Mouse (Mus musculus) embryonic facial prominence, embryonic 10.5 days (tissue): ENCODE results near the gene Bak1. TPM values are rescaled to one million over a fixed set of nuclear protein-coding genes. Genes with fewer than 3 reads are reported as not detected.

Experiments used
- DNase-seq: peaks from one replicate; pipeline ENCODE4 v3.0.0-alpha.2; 2017; ENCODE audit warnings: low spot score
- H3K27ac ChIP-seq: fragments of 300-500 bp; sonication (generic); replicated peaks from 2 replicates; pipeline ENCODE4 v1.5.1; 2016; ENCODE audit warnings: mild to moderate bottlenecking
- H3K27me3 ChIP-seq: fragments of 300-500 bp; sonication (generic); replicated peaks from 2 replicates; pipeline ENCODE4 v1.6.1; 2016; ENCODE audit warnings: low read depth, mild to moderate bottlenecking; ENCODE audit not compliant: poor library complexity, severe bottlenecking
- H3K36me3 ChIP-seq: fragments of 300-500 bp; sonication (generic); replicated peaks from 2 replicates; pipeline ENCODE4 v1.6.1; 2016; ENCODE audit warnings: mild to moderate bottlenecking, moderate library complexity
- H3K4me1 ChIP-seq: fragments of 300-500 bp; sonication (generic); 2 replicates; pipeline ENCODE4 v1.6.1; 2016
- H3K4me3 ChIP-seq: fragments of 300-500 bp; sonication (generic); 2 replicates; pipeline ENCODE4 v1.5.1; 2016; ENCODE audit warnings: mild to moderate bottlenecking, moderate library complexity
- H3K9me3 ChIP-seq: fragments of 300-500 bp; sonication (generic); 2 replicates; pipeline ENCODE4 v1.6.1; 2016; ENCODE audit warnings: mild to moderate bottlenecking
- WGBS: fragments of 180-500 bp; shearing (Covaris S2); methylation state at CpG from one replicate; pipeline ENCODE4 v1.1.7; 2016; 5-methylcytosine and 5-hydroxymethylcytosine counted together
- polyA plus RNA-seq: library from polyadenylated mRNA; unstranded; fragments of >200 nt; fragmentation: Nextera tagmentation; extraction: Ambion mirVana; gene quantifications from 2 replicates; pipeline ENCODE4 v1.2.1, GENCODE M21; 2016

Gene Bak1
- polyA plus RNA-seq, 1 experiment from 2014 or later = 2.8 TPM

DNA sequence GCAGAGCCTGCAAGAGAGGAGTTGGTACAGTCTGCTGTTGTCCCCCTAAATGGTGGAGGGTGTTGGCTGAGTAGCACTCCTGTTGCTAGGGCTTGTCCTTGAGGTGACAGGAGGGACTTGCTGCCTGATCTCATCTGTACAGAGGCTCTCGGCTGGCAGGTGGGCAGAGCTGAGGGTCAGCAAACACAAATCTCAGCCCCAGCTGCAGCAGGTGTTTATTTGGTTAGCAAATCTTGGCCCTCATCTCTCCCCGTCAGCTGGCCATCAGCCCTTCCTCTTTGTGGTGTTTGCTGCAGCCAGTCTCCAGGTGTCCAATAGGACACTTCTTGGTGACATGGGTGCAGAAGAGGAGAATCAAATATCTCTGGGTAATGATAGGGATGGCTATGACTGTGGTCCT is 35.4 kb upstream of the Bak1 start:
- H3K27ac ChIP-seq = peak overlapping the region; percentile 65
- no peak for DNase-seq
- WGBS = 66% methylated on average over 2 of the region's 2 CpGs
- H3K36me3 ChIP-seq = no peaks in the 10 kb centered on the region
- peaks cover 17% of the 10 kb centered on the region for H3K27me3 ChIP-seq
- H3K9me3 ChIP-seq = no peaks in the 10 kb centered on the region
- no peak overlapping the region for H3K4me3 ChIP-seq
- peaks cover 35% of the 10 kb centered on the region for H3K4me1 ChIP-seq

DNA sequence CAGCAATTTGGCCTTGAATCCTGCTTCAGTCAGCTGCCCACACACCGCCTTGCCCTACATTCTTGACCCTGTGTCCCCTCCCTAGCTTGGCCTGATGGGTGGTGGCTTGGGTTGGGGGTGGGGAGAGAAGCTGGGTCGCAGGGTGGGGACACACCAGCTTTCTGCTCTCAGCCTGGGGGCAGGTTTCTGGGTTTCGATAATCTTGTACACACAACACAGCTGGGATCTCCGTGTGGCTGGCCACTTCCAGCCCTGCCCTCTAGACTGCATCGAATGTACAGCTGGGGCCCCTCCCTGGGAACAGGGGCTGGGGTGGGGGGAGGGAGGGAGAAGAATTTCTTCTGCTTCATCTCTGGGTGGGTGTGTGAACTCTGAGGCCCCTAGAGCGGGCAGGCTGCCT is 34.9 kb upstream of the Bak1 start:
- WGBS = 42% methylated on average over 6 of the region's 6 CpGs
- no peaks in the 10 kb centered on the region for H3K36me3 ChIP-seq
- no peaks in the 10 kb centered on the region for H3K9me3 ChIP-seq
- H3K27ac ChIP-seq = peak overlapping the region; percentile 65
- H3K4me3 ChIP-seq = peak overlapping the region; percentile 18; the same call in 1 of the 2 replicates
- H3K27me3 ChIP-seq = peaks cover 22% of the 10 kb centered on the region
- peaks cover 38% of the 10 kb centered on the region for H3K4me1 ChIP-seq
- DNase-seq = no peak

DNA sequence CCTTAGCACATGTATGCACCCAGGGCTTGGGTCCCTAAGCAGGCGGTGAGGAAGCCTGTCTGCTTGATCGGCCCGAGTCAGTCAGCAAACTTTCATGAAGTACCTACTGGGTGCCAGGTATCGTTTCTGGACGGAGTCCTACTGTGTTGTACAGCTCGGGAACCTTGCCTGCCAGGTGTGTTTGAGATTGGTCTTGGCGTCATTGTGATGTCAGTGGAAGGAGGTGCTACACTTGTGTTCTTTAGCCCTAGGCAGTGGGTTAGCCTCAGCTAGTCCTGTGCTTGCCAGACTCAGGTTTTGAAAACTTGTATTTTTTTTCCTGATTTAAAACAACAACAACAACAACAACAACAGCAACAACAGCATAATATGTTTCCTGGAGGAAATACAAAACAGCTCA is 33.9 kb upstream of the Bak1 start:
- Histone ChIP-seq H3K4me3 (no peak overlapping the region), H3K27me3 (peaks cover 32% of the 10 kb centered on the region), H3K27ac (no peak overlapping the region), H3K9me3 (no peaks in the 10 kb centered on the region), H3K4me1 (peaks cover 48% of the 10 kb centered on the region), H3K36me3 (no peaks in the 10 kb centered on the region)
- DNase-seq = no peak
- WGBS = 93% methylated on average over 7 of the region's 7 CpGs

DNA sequence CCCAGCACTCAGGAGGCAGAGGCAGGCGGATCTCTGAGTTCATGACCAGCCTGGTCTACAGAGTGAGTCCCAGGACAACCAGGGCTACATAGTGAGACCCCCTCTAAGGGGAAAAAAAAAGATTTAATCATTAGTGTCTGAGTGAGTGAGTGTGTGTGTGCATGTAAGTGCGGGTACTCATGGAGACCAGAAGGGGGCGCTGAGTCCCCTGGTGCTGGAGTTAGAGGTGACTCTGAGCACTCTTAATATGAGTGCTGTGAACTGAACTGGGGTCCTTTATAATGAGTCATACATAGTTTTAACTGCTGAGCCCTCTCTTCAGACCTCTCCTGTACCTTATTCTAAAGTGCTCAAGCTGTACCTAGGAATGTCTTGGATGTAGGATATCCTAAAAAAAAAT is 32.9 kb upstream of the Bak1 start:
- H3K27me3 ChIP-seq = peaks cover 41% of the 10 kb centered on the region
- 94% methylated on average over 3 of the region's 3 CpGs for WGBS
- H3K27ac ChIP-seq = no peak overlapping the region
- peaks cover 58% of the 10 kb centered on the region for H3K4me1 ChIP-seq
- H3K9me3 ChIP-seq = no peaks in the 10 kb centered on the region
- no peaks in the 10 kb centered on the region for H3K36me3 ChIP-seq
- H3K4me3 ChIP-seq = no peak overlapping the region
- DNase-seq = no peak

DNA sequence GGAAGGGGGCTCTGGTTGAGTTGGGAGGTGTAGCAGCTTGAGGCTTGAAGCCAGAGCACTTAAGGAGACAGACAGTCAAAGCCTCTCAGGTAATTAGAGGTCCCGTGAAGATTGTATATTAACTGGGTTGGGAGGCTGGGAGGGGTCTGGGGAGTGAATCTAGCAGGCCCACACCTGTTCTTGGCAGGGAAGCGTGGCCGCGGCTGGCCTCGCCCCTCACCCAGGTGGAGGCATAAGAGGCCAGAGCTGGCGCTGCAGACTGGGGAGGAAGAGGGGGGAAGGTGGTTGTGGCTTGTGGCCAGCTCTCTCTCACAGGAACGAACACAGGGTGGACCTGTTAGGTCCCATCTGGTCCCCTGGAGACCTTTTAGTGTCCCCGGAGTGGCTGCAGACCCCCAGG is 31.9 kb upstream of the Bak1 start:
- Histone ChIP-seq H3K36me3 (no peaks in the 10 kb centered on the region), H3K27ac (no peak overlapping the region), H3K9me3 (no peaks in the 10 kb centered on the region), H3K4me1 (peaks cover 61% of the 10 kb centered on the region), H3K27me3 (peaks cover 51% of the 10 kb centered on the region), H3K4me3 (no peak overlapping the region)
- WGBS = 84% methylated on average over 8 of the region's 8 CpGs
- DNase-seq = no peak

DNA sequence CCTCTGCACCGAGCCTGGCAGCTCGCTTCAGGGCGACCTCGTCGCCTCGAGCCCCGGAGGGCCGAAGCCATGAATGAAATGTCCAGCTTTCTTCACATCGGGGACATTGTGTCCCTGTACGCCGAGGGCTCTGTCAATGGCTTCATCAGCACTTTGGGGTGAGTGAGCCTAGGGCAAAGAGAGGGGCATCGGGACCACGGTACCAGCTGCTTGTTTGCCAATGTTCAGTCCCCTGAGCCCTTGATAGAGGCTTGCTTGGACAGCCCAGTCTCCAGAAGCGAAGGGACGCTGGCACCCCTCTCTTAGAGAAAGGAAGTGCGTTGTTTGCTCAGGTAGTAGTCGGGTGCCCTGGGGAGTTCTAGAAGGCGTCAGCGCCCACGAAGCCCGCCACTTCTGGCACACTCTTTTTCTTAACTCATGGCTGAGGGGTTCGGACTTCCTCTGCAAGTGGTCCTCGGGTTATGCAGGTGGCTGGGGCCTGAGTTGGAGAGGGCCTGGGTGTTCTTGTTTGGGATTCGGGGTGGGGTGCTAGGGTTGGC is 28.8 kb upstream of the Bak1 start:
- peaks cover 45% of the 10 kb centered on the region for H3K4me1 ChIP-seq
- WGBS = 1% methylated on average over 24 of the region's 24 CpGs
- H3K9me3 ChIP-seq = no peaks in the 10 kb centered on the region
- H3K27me3 ChIP-seq = peaks cover 51% of the 10 kb centered on the region
- H3K4me3 ChIP-seq = peak overlapping the region; percentile 68
- DNase-seq = no peak
- peak overlapping the region; percentile 85 for H3K27ac ChIP-seq
- no peaks in the 10 kb centered on the region for H3K36me3 ChIP-seq

DNA sequence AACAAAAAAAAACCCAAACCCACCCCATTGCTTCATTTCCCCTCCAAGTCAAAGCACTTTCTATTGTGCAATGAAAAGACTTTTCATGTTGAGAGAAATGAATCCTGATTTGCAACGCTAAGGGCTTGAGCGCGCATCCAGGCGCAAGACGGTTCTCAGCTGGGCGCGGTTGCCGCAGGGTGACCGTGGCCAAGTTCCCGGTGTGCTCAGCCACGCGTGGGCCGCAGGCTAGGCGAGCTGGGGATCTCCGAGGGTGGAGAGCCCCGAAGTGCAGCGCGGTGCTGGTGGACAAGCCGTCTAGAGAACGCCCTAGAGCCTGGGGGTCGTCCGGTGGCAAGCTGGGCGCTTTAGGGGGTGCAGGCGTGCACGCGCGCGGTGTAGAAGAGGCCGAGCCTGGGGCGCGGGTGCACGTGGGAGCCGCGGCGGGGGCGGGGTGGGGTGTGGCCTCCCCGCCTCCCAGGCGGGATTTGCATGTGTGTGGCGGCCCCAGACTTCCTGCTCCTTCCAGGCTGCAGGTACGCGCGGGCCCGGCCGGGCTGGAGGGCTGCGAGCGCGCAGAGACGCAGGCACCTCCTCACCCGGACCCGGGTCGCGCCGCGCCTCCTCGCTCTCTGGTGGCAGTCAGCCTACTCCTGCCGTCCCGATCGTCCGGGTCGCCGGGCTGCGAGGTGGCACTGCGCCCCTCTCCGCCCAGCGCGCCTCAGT is 28.2 kb upstream of the Bak1 start, which contains the start of gene Itpr3:
TSS of gene Itpr3 (plus strand) at position 493 of the 705 bp plus-strand sequence.
- peak; percentile 81 for DNase-seq
- Histone ChIP-seq H3K4me1 (peaks cover 47% of the 10 kb centered on the region), H3K9me3 (no peaks in the 10 kb centered on the region), H3K36me3 (no peaks in the 10 kb centered on the region), H3K4me3 (peak within 1 kb of the TSS; percentile 68), H3K27me3 (peaks cover 51% of the 10 kb centered on the region), H3K27ac (peak within 1 kb of the TSS; percentile 85)
- WGBS = under 1% methylated on average over 66 of the region's 66 CpGs

DNA sequence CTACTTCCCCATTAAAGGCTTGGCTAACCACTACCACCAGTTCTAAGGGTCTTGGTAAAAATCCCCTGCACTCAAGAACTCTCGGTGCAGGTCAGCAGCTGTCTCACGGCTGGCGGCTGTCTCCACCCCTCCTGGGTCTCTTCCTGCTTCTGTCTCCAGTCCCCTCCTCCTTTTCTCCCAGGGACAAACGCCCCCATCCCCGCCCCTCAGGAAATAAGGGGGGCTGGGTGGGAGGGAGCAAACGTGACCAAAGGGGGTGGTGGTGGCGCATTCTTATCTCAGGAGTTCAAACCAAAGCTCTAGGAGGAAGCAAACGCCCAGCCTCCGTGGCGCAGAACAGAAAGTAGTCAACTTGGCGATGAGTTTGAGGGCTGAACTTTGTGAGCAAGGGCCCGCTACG is 27.4 kb upstream of the Bak1 start:
- Histone ChIP-seq H3K9me3 (no peaks in the 10 kb centered on the region), H3K36me3 (no peaks in the 10 kb centered on the region), H3K27ac (peak overlapping the region; percentile 85), H3K4me1 (peaks cover 55% of the 10 kb centered on the region), H3K27me3 (peaks cover 51% of the 10 kb centered on the region), H3K4me3 (peak overlapping the region; percentile 68)
- DNase-seq = peak; percentile 87
- under 1% methylated on average over 13 of the region's 13 CpGs for WGBS

DNA sequence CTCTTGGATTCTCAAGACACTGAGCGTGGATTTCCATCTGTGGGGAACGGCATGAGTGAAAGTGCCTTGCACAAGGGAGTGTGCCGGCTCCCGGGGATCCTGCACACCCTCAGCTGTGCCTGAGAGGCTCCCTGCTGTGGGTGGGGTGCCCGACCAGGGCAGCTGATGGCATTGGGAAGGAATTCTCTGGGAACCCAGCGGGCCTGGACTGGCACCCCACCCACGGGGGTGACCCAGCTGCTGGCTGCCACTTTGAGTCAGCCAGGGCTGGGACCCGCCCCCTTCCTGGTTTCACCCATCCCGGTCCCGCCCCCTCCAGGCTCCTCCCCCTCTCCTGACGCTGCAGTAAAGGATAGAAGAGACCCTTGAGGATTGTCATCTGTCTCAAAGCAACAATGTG is 22.7 kb upstream of the Bak1 start:
- peak overlapping the region; percentile 76 for H3K27ac ChIP-seq
- H3K9me3 ChIP-seq = no peaks in the 10 kb centered on the region
- WGBS = 34% methylated on average over 11 of the region's 11 CpGs
- peaks cover 37% of the 10 kb centered on the region for H3K4me1 ChIP-seq
- H3K36me3 ChIP-seq = no peaks in the 10 kb centered on the region
- peaks cover 8% of the 10 kb centered on the region for H3K27me3 ChIP-seq
- H3K4me3 ChIP-seq = 0 out of 2 replicates have a peak overlapping the region, but pooled peaks have one; percentile 24
- DNase-seq = peak; percentile 53

DNA sequence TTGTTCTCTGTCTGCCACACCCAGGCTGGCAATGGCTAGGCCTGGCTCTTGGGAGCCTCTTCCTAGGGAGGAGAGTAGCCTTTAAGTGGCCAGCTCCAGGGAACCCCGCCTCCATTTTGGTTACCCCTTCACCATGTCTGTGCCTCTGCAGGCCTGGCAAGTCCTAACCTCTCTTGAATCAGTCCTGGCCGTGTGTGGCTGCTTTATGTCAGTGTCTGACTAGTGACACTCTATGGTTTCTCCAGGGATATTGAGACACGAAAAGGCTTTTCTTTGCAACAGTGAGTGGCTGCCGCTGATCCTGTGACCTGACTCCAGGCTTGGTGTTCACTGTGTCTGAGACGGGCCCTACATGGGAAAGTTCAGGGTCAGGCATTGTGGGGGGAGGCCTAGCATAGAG is 22.0 kb upstream of the Bak1 start:
- H3K27me3 ChIP-seq = peaks cover 1% of the 10 kb centered on the region
- no peaks in the 10 kb centered on the region for H3K36me3 ChIP-seq
- no peak for DNase-seq
- no peak overlapping the region for H3K4me3 ChIP-seq
- peak overlapping the region; percentile 76 for H3K27ac ChIP-seq
- H3K9me3 ChIP-seq = no peaks in the 10 kb centered on the region
- H3K4me1 ChIP-seq = peaks cover 31% of the 10 kb centered on the region
- WGBS = 65% methylated on average over 5 of the region's 5 CpGs

DNA sequence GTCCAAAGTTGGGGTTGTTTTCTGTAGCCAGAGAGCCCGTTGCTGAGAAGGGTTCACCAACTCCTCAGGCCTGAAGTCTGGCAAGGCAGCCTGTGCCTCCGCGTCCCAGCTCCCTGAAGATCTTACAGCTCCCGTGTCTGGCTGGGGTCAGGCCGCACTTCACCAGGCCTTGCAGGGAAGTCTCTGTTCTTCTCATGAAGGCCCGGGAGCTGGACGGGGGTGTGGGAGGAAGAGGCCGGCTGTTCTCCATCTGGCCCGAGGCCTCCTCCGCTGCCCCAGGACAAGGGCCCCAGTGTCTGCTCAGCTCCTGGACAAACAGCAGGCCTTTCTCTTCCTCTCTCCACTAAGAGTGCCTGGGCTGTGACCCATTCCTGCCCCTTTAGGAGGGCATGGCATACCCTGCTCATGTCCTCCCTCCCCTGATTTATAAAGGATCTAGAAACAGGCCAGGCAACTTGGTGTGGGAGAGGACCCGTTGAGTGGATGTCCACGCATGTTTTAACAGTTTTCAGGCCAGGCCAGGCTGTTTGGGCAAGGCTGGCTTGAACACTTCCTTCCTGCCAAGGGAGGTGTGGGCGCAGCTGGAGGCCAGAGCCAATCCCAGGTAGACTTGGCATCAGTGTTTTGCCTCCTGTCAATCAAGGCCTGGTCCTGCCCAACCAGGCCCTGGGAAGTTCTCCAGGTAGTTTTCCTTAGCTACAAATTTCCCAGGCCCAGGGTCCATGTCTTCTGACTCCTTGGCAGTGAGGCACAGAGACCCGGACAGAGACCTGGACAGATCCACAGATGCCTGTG is 19.8 kb upstream of the Bak1 start:
- Histone ChIP-seq H3K9me3 (no peaks in the 10 kb centered on the region), H3K36me3 (no peaks in the 10 kb centered on the region), H3K4me1 (peaks cover 34% of the 10 kb centered on the region), H3K27ac (peak overlapping the region; percentile 73), H3K27me3 (no peaks in the 10 kb centered on the region), H3K4me3 (no peak overlapping the region)
- peak; percentile 53 for DNase-seq
- WGBS = 50% methylated on average over 14 of the region's 14 CpGs

DNA sequence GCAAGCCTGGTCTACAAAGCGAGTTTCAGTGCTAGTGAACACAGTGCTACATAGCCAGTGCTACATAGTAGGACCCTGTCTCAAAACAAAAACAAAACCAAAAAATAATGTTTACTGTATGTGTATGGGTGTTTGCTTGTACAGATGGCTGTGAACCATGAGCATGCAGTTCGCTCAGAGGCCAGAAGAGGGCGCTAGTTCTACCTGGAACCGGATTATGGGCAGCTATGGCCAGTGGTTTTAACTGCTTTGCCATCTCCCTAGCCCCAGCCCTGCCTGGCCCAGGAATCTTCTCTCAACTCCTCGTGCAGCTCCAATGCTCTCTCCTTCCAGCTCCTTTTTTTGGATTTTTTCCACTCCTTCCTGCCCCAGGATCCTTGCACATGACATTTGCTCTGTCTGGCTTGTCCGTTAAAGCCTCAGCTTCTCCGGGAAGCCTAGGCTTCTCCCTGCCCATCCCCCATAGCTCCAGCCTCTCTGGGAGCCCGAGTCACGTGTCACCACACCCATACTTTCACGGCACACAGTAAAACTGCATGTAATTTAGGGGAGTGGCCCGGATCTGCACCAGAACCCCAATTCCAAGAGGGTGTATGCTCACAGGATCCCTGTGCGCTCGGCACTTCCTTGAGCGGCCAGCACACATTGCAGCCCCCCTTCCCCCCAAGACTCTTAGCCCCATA is 19.1 kb upstream of the Bak1 start:
- H3K4me1 ChIP-seq = peaks cover 41% of the 10 kb centered on the region
- no peaks in the 10 kb centered on the region for H3K9me3 ChIP-seq
- WGBS = 70% methylated on average over 14 of the region's 14 CpGs
- H3K27ac ChIP-seq = peak overlapping the region; percentile 73
- H3K27me3 ChIP-seq = no peaks in the 10 kb centered on the region
- no peak overlapping the region for H3K4me3 ChIP-seq
- no peak for DNase-seq
- H3K36me3 ChIP-seq = no peaks in the 10 kb centered on the region
